Mouse (Mus musculus) brain, embryonic 18.5 days (tissue): Measurements from ENCODE around the gene Rsl24d1.
"Not testable (repeated sequence)": the region's sequence is repeated elsewhere in the genome, so short reads cannot be mapped to it uniquely, and the experiment has no call there.

ENCODE experiments used
- DNase-seq: peaks from one replicate; pipeline ENCODE4 v3.0.0-alpha.2; 2012; ENCODE audit warnings: low read depth, low spot score

Gene Rsl24d1

GRCm38 (mm10) chr9:73112919-73113906, at the start of gene Rsl24d1:
TSS of gene Rsl24d1 (plus strand) at chr9:73113426.
- peak; percentile 90 for DNase-seq

- DNase-seq: no peak
These were observed 49.5 kb upstream of the Rsl24d1 start for GRCm38 (mm10) chr9:73063621-73064290.

GRCm38 (mm10) chr9:73067086-73067485, 46.1 kb upstream of the Rsl24d1 start:
- DNase-seq: no peak

GRCm38 (mm10) chr9:73068230-73068679, 45.0 kb upstream of the Rsl24d1 start:
- DNase-seq: no peak

- no peak for DNase-seq
These were observed 44.5 kb upstream of the Rsl24d1 start for GRCm38 (mm10) chr9:73068688-73069087.

- DNase-seq: no peak
These were observed 42.1 kb upstream of the Rsl24d1 start for GRCm38 (mm10) chr9:73070971-73071659.

GRCm38 (mm10) chr9:73072426-73072825, 40.8 kb upstream of the Rsl24d1 start:
- DNase-seq: no peak

GRCm38 (mm10) chr9:73073169-73073568, 40.1 kb upstream of the Rsl24d1 start:
- no peak for DNase-seq

GRCm38 (mm10) chr9:73079349-73079748, 33.9 kb upstream of the Rsl24d1 start:
- not testable (repeated sequence) for DNase-seq

- DNase-seq: no peak
These were observed 33.4 kb upstream of the Rsl24d1 start for GRCm38 (mm10) chr9:73079801-73080325.

- DNase-seq: no peak
These were observed 30.8 kb upstream of the Rsl24d1 start for GRCm38 (mm10) chr9:73082291-73083000.

GRCm38 (mm10) chr9:73083956-73084355, 29.3 kb upstream of the Rsl24d1 start:
- no peak for DNase-seq

- DNase-seq: no peak
These were observed 27.4 kb upstream of the Rsl24d1 start for GRCm38 (mm10) chr9:73085845-73086244.

- no peak for DNase-seq
These were observed 26.1 kb upstream of the Rsl24d1 start for GRCm38 (mm10) chr9:73087121-73087520.

GRCm38 (mm10) chr9:73087581-73087980, 25.6 kb upstream of the Rsl24d1 start:
- DNase-seq: no peak

- DNase-seq: no peak
These were observed 23.9 kb upstream of the Rsl24d1 start for GRCm38 (mm10) chr9:73089222-73089920.

GRCm38 (mm10) chr9:73090121-73090520, 23.1 kb upstream of the Rsl24d1 start:
- DNase-seq: no peak

GRCm38 (mm10) chr9:73091747-73092146, 21.5 kb upstream of the Rsl24d1 start:
- DNase-seq: no peak

- peak; percentile 26 for DNase-seq
These were observed 18.6 kb upstream of the Rsl24d1 start for GRCm38 (mm10) chr9:73094580-73094979.

- no peak for DNase-seq
These were observed 15.3 kb upstream of the Rsl24d1 start for GRCm38 (mm10) chr9:73097898-73098297.
